Mouse (Mus musculus) erythroblast, embryonic 14.5 days (primary cell): Measurements from ENCODE around the gene Maml3.

Experiments used
- GATA1 ChIP-seq: IDR thresholded peaks from 2 replicates; pipeline ENCODE4 v1.6.1; 2012; ENCODE audit warnings: low read length, inconsistent platforms, mixed read lengths
- TAL1 ChIP-seq: IDR thresholded peaks from 3 replicates; pipeline ENCODE4 v1.6.1; 2012; ENCODE audit warnings: low read length, inconsistent platforms, mixed read lengths

GRCm38 (mm10) chr3:51733685-51734084, 371.2 kb downstream of the Maml3 start:
- TF ChIP-seq TAL1, result no peak
- no peak for TF ChIP-seq GATA1
